Mouse (Mus musculus): ENCODE measurements around the gene Ifnz.
A peak's percentile ranks its signal among the peaks of the same experiment; 100 is the strongest.
"Not testable (repeated sequence)": the region's sequence is repeated elsewhere in the genome, so short reads cannot be mapped to it uniquely, and the experiment has no call there.

The Ifnz gene

GRCm38 (mm10) chr4:88781831-88782230 is at the start of gene Ifnz:
Gene Ifnz (plus strand): TSS chr4:88782131.
- DNase-seq = not testable (repeated sequence)

- peak; percentile 84 for DNase-seq
Observed at GRCm38 (mm10) chr4:88738480-88738879, 43.5 kb upstream of the Ifnz start.

- no peak for DNase-seq
Observed at GRCm38 (mm10) chr4:88739036-88739435, 42.9 kb upstream of the Ifnz start.

- no peak for DNase-seq
Observed at GRCm38 (mm10) chr4:88741426-88741825, 40.5 kb upstream of the Ifnz start.

- no peak for DNase-seq
Observed at GRCm38 (mm10) chr4:88742771-88743371, 39.1 kb upstream of the Ifnz start.

- DNase-seq = no peak
Observed at GRCm38 (mm10) chr4:88744207-88744606, 37.7 kb upstream of the Ifnz start.

- DNase-seq = no peak
Observed at GRCm38 (mm10) chr4:88749926-88750325, 32.0 kb upstream of the Ifnz start.

- DNase-seq = peak; percentile 41
Observed at GRCm38 (mm10) chr4:88754818-88755340, 27.1 kb upstream of the Ifnz start, which contains the start of gene Gm13271. Gene Gm13271 (plus strand): TSS chr4:88754868.

- peak; percentile 4 for DNase-seq
Observed at GRCm38 (mm10) chr4:88756581-88757513, 25.1 kb upstream of the Ifnz start.

GRCm38 (mm10) chr4:88757628-88758031 is 24.3 kb upstream of the Ifnz start:
- peak; percentile 91 for DNase-seq

GRCm38 (mm10) chr4:88758751-88759150 is 23.2 kb upstream of the Ifnz start:
- DNase-seq = not testable (repeated sequence)

GRCm38 (mm10) chr4:88759610-88760268 is 22.2 kb upstream of the Ifnz start, which contains the start of gene Gm13283:
Gene Gm13283 (plus strand): TSS chr4:88760119.
- DNase-seq = peak; percentile 58

- DNase-seq = peak; percentile 85
Observed at GRCm38 (mm10) chr4:88760431-88760830, 21.5 kb upstream of the Ifnz start.

- DNase-seq = peak; percentile 44
Observed at GRCm38 (mm10) chr4:88761776-88762175, 20.2 kb upstream of the Ifnz start.

GRCm38 (mm10) chr4:88762341-88762740 is 19.6 kb upstream of the Ifnz start:
- DNase-seq = not testable (repeated sequence)

GRCm38 (mm10) chr4:88763384-88764018 is 18.4 kb upstream of the Ifnz start:
- peak; percentile 74 for DNase-seq

GRCm38 (mm10) chr4:88773534-88773933 is 8.4 kb upstream of the Ifnz start, which contains the start of gene Gm13290:
Gene Gm13290 (plus strand): TSS chr4:88773834.
- not testable (repeated sequence) for DNase-seq

- DNase-seq = not testable (repeated sequence)
Observed at GRCm38 (mm10) chr4:88776622-88777021, 5.3 kb upstream of the Ifnz start, which contains the start of gene Gm13289. Gene Gm13289 (plus strand): TSS chr4:88776922.

- DNase-seq = not testable (repeated sequence)
Observed at GRCm38 (mm10) chr4:88779550-88779949, 2.4 kb upstream of the Ifnz start, which contains the start of gene Gm13272. Gene Gm13272 (plus strand): TSS chr4:88779850.

- not testable (repeated sequence) for DNase-seq
Observed at GRCm38 (mm10) chr4:88780320-88780719, 1.6 kb upstream of the Ifnz start.

- not testable (repeated sequence) for DNase-seq
Observed at GRCm38 (mm10) chr4:88782335-88782734, 404 bp downstream of the Ifnz start.

GRCm38 (mm10) chr4:88785409-88785808 is 3.5 kb downstream of the Ifnz start, which contains the start of gene Gm13276:
Gene Gm13276 (plus strand): TSS chr4:88785709.
- DNase-seq = not testable (repeated sequence)

Data from lung, postnatal 36 days (tissue).